Mouse (Mus musculus) right cerebral cortex, postnatal 14 days (tissue): Measurements from ENCODE around the gene Adcyap1.

ENCODE experiments used
- DNase-seq: peaks from one replicate; pipeline ENCODE4 v3.0.0; 2022

Gene Adcyap1

DNA sequence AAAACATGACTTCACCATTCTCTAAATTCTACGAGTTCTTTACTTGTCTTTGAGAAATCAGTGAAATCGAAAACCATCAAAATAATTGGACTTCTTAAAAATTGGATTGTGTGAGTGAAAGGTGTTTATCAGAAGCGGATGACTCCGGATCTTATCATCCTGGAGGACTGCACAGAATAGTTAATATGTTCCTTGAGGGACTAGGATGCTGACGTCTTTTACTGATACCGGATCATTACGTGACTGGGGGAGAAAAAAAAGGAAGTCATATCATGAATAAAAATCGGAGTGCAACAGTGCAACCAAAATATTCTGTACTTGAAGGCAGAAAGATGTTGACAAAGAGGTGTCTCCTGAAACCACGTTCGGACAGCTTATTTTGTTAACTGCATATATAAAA lies at the start of gene Adcyap1:
Adcyap1 (plus strand) TSS at position 301 of the 400 bp plus-strand sequence.
- DNase-seq: no peak

DNA sequence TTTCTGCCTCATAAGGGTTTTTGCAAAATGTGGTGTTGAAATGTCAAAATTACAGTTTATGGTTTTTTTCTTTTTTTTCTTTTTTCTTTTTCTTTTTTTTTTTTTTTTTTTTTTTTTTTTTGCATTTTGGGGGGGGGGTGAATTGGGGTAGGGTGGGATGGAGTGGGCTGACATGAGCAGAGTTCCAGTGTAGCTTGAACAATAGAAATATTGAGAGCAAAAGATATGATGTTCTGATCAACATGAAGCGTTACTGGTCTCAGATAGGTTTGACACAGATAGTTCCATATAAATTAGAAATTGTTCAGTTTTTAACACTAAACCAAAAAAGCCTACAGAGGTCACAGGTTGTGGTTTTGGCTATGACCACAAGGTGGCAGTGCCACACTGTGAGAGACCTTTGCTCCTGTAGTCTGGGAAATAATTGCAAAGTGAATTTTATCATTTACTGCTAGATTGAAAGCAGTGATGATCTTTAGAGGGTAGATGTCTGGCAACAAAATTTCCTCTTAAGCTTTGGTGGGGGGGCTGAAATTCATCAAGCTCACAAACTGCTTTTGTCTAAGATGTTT lies 40.5 kb upstream of the Adcyap1 start:
- DNase-seq: peak; percentile 59

GRCm38 (mm10) chr17:93169572-93169971 lies 29.2 kb upstream of the Adcyap1 start:
- DNase-seq: no peak

DNA sequence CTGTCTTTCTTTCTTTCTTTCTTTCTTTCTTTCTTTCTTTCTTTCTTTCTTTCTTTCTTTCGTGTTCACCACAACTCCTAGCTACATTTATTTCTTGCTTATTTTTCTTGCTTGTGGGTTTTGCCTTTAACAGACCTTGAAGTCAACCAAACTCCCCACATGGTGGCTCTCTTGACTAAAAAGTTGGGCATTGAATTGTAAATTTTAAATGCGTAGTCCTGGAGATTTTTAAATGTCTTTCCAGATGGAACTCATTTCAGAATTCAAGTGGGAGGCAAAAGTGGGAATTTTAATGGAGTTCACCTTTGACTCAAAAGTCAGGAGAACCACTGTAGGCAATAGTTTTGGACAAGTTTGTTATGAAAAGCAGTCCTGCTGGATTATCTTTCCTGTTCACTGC lies 2.0 kb upstream of the Adcyap1 start:
- DNase-seq: peak; percentile 6

DNA sequence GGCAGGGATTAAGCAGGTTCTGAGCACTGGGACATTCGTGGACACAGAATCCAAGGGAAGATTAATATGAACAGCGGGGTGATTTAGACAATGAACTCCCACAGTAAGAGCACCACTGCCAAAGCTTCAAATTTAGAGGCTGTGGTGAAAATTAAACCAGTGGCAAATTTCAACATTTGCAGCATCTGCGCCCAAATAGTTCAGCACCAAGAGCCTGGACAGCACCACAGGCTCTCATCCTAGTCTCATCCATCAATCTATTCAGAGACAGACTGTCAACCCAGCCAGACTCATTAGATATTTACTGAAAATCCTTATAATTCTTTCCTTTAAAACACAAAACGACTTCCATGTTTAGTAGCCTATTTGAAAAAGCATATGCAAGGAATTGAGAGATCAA lies 604 bp upstream of the Adcyap1 start:
- DNase-seq: no peak

- peak; percentile 9 for DNase-seq
Observed at GRCm38 (mm10) chr17:93199218-93199617, 401 bp downstream of the Adcyap1 start.

DNA sequence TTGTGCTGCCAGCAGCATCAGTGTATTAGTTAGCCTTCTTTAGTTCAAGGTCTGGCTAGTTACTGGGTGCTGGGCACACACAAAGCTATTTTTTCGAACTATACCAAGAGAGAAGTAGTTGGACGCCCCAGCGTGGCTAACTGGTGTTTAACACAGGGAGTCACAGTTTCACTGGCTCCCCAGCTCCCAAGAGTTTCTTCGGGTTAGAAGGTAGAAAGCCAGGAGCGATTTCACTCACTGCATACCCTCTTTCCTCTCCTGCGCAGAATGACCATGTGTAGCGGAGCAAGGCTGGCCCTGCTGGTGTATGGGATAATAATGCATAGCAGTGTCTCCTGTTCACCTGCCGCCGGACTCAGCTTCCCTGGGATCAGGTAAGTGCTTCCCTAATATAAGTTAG lies 930 bp downstream of the Adcyap1 start:
- DNase-seq: peak; percentile 13

- peak; percentile 28 for DNase-seq
Observed at GRCm38 (mm10) chr17:93200386-93201264, 1.8 kb downstream of the Adcyap1 start.

- DNase-seq: peak; percentile 5
Observed at GRCm38 (mm10) chr17:93201265-93201925, 2.6 kb downstream of the Adcyap1 start.

- DNase-seq: peak; percentile 29
Observed at GRCm38 (mm10) chr17:93202165-93203075, 3.6 kb downstream of the Adcyap1 start.

DNA sequence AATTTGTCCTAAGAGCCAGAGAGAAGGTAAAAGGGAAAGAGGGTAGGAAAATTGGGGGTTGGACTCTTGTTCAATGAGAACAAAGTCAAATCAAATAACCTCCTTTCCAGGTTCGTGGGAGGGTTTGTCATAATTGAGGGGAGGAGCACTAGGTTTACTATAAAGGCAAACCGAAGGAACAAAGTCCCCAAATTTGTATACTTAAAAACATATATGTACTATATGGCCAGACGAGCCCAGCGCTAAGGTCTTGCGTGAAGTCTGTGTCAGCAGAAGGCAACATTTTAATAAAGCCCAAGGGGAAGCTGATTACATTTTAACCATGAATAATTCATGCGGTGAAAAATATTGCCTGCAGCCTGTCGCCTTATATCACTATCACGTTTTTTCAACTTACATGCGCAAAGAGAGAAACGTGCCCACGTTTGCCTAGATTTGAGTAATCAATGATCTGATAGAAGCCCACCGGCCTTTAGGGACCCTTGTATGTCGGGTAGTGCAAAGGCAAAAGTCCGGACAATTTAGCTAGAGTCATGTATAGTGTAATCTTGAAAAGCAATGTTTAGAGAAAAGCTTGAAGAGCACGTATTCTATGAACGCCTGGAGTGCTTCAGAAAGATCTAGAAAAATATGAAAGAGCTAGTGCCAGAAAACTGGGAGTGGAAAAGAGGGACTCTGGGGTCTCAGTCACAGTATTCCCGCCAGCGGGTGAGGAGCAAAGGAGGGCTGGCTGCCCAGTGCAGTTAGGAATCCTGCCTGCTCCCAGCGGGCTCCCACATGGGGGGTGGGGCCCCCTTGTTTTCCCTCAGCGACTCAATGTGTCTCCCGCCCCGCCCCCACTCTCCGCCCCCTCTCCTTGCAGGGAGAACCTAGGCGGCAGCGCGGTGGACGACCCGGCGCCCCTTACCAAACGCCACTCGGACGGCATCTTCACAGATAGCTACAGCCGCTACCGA lies 4.5 kb downstream of the Adcyap1 start:
- DNase-seq: peak; percentile 44

GRCm38 (mm10) chr17:93217785-93218184 lies 19.0 kb downstream of the Adcyap1 start:
- no peak for DNase-seq

GRCm38 (mm10) chr17:93218640-93219039 lies 19.8 kb downstream of the Adcyap1 start:
- DNase-seq: no peak

GRCm38 (mm10) chr17:93237355-93237754 lies 38.5 kb downstream of the Adcyap1 start:
- DNase-seq: no peak
